Mouse (Mus musculus): ENCODE results near the gene Sdk2. TPM values are rescaled to one million over a fixed set of nuclear protein-coding genes. Genes with fewer than 3 reads are reported as not detected.

Gene Sdk2
- polyA plus RNA-seq, 1 experiment from 2014 or later: 0.66 TPM

GRCm38 (mm10) chr11:113767285-113767684 lies 299.6 kb downstream of the Sdk2 start:
- Histone ChIP-seq H3K27me3 (ENCODE audit: low read depth, poor library complexity, severe bottlenecking) (no peaks in the 10 kb centered on the region), H3K4me1 (peaks cover 44% of the 10 kb centered on the region)

GRCm38 (mm10) chr11:113766284-113766985 lies 300.4 kb downstream of the Sdk2 start:
- peaks cover 44% of the 10 kb centered on the region for H3K4me1 ChIP-seq
- WGBS: 21% methylated on average over 10 of the region's 10 CpGs
- DNase-seq (ENCODE audit: low spot score): no peak
- H3K4me3 ChIP-seq: no peak overlapping the region
- no peaks in the 10 kb centered on the region for H3K9me3 ChIP-seq (replicated peaks)
- H3K36me3 ChIP-seq: no peaks in the 10 kb centered on the region
- no peaks in the 10 kb centered on the region for H3K27me3 ChIP-seq (ENCODE audit: low read depth, poor library complexity, severe bottlenecking)
- peak overlapping the region; percentile 74 for H3K27ac ChIP-seq

More at GRCm38 (mm10) chr11:113767285-113767684, 299.6 kb downstream of the Sdk2 start:
- H3K9me3 ChIP-seq (replicated peaks): no peaks in the 10 kb centered on the region
- H3K27ac ChIP-seq: peak overlapping the region; percentile 74
- H3K36me3 ChIP-seq: no peaks in the 10 kb centered on the region
- WGBS: 46% methylated on average over 8 of the region's 8 CpGs
- H3K4me3 ChIP-seq: no peak overlapping the region
- no peak for DNase-seq (ENCODE audit: low spot score)

GRCm38 (mm10) chr11:113764132-113764849 lies 302.6 kb downstream of the Sdk2 start:
- Histone ChIP-seq H3K36me3 (no peaks in the 10 kb centered on the region), H3K27ac (peak overlapping the region; percentile 66; the same call in 1 of the 2 replicates), H3K4me3 (no peak overlapping the region), H3K4me1 (peaks cover 44% of the 10 kb centered on the region), H3K27me3 (ENCODE audit: low read depth, poor library complexity, severe bottlenecking) (no peaks in the 10 kb centered on the region), H3K9me3 (replicated peaks) (no peaks in the 10 kb centered on the region)
- no peak for DNase-seq (ENCODE audit: low spot score)
- 86% methylated on average over 6 of the region's 6 CpGs for WGBS

DNA sequence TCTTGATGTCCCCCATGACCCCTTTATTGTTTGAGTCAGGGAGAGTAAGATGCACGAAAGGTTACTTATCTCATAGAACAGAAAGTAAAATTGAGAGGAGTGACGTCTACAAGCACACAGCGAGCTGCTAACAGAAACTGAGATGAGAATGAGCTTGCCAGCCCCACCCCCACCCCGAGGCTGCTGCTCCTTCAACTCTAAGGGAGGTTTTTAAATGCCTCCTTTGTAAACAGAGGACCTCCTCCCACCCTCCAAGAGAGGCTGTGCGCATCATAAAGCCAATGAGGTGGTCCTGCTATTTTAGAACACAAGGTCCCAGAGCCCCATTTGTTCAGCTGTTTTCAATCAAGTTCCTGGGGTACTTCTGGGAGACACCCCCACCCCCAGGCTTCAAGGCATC lies 303.4 kb downstream of the Sdk2 start:
- H3K4me3 ChIP-seq: no peak overlapping the region
- H3K36me3 ChIP-seq: no peaks in the 10 kb centered on the region
- WGBS: 11% methylated on average over 5 of the region's 5 CpGs
- H3K27ac ChIP-seq: peak overlapping the region; percentile 66; the same call in 1 of the 2 replicates
- no peaks in the 10 kb centered on the region for H3K27me3 ChIP-seq (ENCODE audit: low read depth, poor library complexity, severe bottlenecking)
- DNase-seq (ENCODE audit: low spot score): no peak
- H3K9me3 ChIP-seq (replicated peaks): no peaks in the 10 kb centered on the region
- peaks cover 44% of the 10 kb centered on the region for H3K4me1 ChIP-seq

DNA sequence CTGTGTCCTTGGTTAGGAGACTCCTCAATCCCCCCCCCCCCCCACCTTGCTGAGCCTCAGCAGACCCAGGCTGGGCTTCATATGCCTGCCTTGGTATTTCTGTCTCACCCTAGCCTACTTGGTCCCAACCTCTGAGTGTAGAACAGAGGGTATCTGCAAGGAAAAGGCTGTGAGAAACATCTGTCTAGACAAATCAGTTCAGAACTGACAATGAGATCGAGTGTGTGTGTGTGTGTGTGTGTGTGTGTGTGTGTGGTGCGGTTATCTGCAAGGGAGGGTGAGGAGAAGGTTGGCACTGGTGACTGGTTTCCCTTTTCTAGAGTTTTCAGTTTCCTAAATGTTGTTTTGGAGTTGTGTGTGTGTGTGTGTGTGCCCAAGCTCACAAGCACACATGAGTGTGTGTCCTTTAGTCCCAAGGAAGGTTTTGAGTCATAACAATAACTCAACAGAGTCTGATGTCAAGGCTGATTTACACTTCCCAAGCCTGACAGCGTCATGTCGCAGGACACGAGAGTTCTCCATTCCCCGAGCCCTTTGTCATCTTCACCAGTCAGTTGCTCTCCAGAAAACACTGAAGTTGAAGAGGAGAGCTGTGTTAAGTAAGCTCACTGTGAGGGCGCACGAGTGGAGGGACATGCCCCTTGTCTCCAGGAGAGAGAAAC lies 304.6 kb downstream of the Sdk2 start:
- Histone ChIP-seq H3K27ac (no peak overlapping the region), H3K36me3 (no peaks in the 10 kb centered on the region), H3K9me3 (replicated peaks) (no peaks in the 10 kb centered on the region), H3K4me1 (peaks cover 33% of the 10 kb centered on the region), H3K4me3 (no peak overlapping the region), H3K27me3 (ENCODE audit: low read depth, poor library complexity, severe bottlenecking) (no peaks in the 10 kb centered on the region)
- WGBS: 80% methylated on average over 8 of the region's 8 CpGs
- no peak for DNase-seq (ENCODE audit: low spot score)

GRCm38 (mm10) chr11:113761646-113762045 lies 305.2 kb downstream of the Sdk2 start:
- Histone ChIP-seq H3K4me3 (no peak overlapping the region), H3K9me3 (replicated peaks) (no peaks in the 10 kb centered on the region), H3K27me3 (ENCODE audit: low read depth, poor library complexity, severe bottlenecking) (no peaks in the 10 kb centered on the region), H3K4me1 (peaks cover 27% of the 10 kb centered on the region), H3K27ac (no peak overlapping the region), H3K36me3 (no peaks in the 10 kb centered on the region)
- WGBS: 95% methylated on average over 7 of the region's 7 CpGs
- DNase-seq (ENCODE audit: low spot score): no peak

GRCm38 (mm10) chr11:113760476-113760875 lies 306.4 kb downstream of the Sdk2 start:
- no peak for DNase-seq (ENCODE audit: low spot score)
- Histone ChIP-seq H3K4me3 (no peak overlapping the region), H3K4me1 (peaks cover 19% of the 10 kb centered on the region), H3K9me3 (replicated peaks) (no peaks in the 10 kb centered on the region), H3K27ac (no peak overlapping the region), H3K27me3 (ENCODE audit: low read depth, poor library complexity, severe bottlenecking) (no peaks in the 10 kb centered on the region), H3K36me3 (no peaks in the 10 kb centered on the region)
- 65% methylated on average over 7 of the region's 7 CpGs for WGBS

DNA sequence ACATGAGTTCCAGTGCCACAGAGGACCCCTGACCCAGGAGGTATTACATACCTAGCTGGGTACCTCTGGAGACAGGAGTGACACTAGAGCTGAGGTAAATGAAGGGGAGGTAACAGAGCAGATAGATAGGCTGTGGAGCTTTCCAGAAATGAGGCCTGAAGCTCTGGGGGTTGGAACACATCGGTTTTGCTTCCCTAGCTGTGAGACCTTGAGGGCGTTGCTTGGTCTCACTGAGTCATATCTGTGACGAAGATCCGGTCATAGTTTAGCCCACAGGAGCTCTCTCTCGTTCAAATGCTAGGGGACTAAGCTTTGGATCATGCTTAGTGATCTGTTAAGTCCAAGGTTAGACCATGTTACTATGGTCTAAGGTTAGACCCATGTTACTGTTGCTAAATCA lies 308.0 kb downstream of the Sdk2 start:
- Histone ChIP-seq H3K27ac (no peak overlapping the region), H3K4me1 (peaks cover 28% of the 10 kb centered on the region), H3K36me3 (no peaks in the 10 kb centered on the region), H3K9me3 (replicated peaks) (no peaks in the 10 kb centered on the region), H3K4me3 (no peak overlapping the region), H3K27me3 (ENCODE audit: low read depth, poor library complexity, severe bottlenecking) (no peaks in the 10 kb centered on the region)
- WGBS: 92% methylated on average over 5 of the region's 5 CpGs
- no peak for DNase-seq (ENCODE audit: low spot score)

DNA sequence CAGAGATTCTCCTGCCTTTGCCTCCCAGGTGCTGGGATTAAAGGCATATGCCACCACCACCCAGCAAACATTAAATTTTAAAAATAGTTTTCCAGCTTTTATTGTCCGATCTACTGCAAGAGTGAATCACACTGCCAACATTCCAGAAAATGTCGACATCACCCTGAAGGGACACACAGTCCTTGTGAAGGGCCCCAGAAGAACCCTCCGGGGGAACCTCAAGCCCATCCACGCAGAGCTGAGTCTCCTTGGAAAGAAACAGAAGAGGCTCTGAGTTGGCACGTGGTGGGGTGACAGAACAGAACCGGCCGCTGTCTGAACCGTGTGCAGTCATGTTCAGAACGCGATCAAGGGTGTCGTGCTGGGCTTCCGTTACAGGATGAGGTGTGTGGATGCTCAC lies 310.3 kb downstream of the Sdk2 start:
- Histone ChIP-seq H3K4me3 (no peak overlapping the region), H3K4me1 (peaks cover 30% of the 10 kb centered on the region), H3K27ac (no peak overlapping the region), H3K9me3 (replicated peaks) (no peaks in the 10 kb centered on the region), H3K27me3 (ENCODE audit: low read depth, poor library complexity, severe bottlenecking) (no peaks in the 10 kb centered on the region), H3K36me3 (no peaks in the 10 kb centered on the region)
- DNase-seq (ENCODE audit: low spot score): no peak
- WGBS: 96% methylated on average over 12 of the region's 12 CpGs

DNA sequence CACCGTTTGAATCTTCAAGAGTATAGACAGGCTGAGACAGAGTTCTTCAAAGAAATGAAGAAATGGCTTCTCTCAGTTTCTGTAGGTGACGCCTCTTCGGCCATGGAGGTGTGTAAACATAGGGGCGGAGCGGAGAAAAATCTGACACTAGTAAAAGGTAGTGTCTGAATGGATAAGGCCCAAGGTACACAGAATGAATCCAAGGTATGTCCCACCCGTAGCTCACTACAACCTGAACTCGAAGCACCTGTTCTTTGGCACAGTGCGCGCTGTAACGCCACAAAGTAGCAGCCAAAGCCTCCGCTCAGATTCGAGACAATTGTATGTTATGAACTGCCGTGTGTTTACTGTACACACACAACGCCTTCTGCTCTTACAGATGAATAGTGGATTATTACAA lies 311.0 kb downstream of the Sdk2 start:
- H3K4me1 ChIP-seq: peaks cover 30% of the 10 kb centered on the region
- H3K27me3 ChIP-seq (ENCODE audit: low read depth, poor library complexity, severe bottlenecking): no peaks in the 10 kb centered on the region
- H3K36me3 ChIP-seq: no peaks in the 10 kb centered on the region
- no peak overlapping the region for H3K4me3 ChIP-seq
- H3K27ac ChIP-seq: peak overlapping the region; percentile 61; the same call in 1 of the 2 replicates
- no peak for DNase-seq (ENCODE audit: low spot score)
- H3K9me3 ChIP-seq (replicated peaks): no peaks in the 10 kb centered on the region
- WGBS: 95% methylated on average over 14 of the region's 14 CpGs

DNA sequence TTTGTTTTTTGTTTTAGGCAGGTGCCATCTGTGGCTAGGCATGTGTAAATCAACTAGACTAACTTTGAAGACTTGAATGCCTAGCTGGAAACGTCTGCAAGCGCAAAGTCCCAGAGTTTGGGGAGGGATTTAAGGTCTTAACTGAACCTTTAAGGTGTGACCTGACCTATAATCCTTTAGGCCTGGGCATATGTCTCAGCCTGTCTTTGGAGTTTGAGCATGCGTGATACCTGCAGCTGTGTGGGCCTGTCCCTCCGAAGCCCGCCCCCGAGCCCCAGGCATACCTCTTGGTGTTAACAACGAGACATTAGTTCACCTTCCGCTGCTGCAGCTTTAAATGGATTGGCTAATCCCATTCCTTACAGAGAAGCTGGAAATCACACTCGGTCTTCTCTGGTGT lies 312.0 kb downstream of the Sdk2 start:
- Histone ChIP-seq H3K4me1 (peaks cover 32% of the 10 kb centered on the region), H3K36me3 (no peaks in the 10 kb centered on the region), H3K4me3 (no peak overlapping the region), H3K27me3 (ENCODE audit: low read depth, poor library complexity, severe bottlenecking) (no peaks in the 10 kb centered on the region), H3K27ac (peak overlapping the region; percentile 61), H3K9me3 (replicated peaks) (no peaks in the 10 kb centered on the region)
- 21% methylated on average over 9 of the region's 9 CpGs for WGBS
- no peak for DNase-seq (ENCODE audit: low spot score)

GRCm38 (mm10) chr11:113752685-113753430 lies 314.0 kb downstream of the Sdk2 start:
- Histone ChIP-seq H3K27me3 (ENCODE audit: low read depth, poor library complexity, severe bottlenecking) (no peaks in the 10 kb centered on the region), H3K4me3 (peak overlapping the region; percentile 96), H3K9me3 (replicated peaks) (no peaks in the 10 kb centered on the region), H3K4me1 (peaks cover 52% of the 10 kb centered on the region), H3K36me3 (peaks cover 10% of the 10 kb centered on the region), H3K27ac (peak overlapping the region; percentile 99)
- no peak for DNase-seq (ENCODE audit: low spot score)
- 95% methylated on average over 10 of the region's 10 CpGs for WGBS
